Mouse (Mus musculus) hindbrain, postnatal 0 days (tissue): ENCODE measurements at regions not wholly inside any gene's neighbourhood (a gene's known extent, or its start where the extent isn't known, plus 50 kb on each side); places are given as distances from the start of the nearest gene placed in this dataset.

Source experiments
- ATAC-seq: fragments of 200-750 bp; cut with Nextera tagmentation; 2 replicates; pipeline ENCODE4 v1.8.0; 2017; ENCODE audit warnings: mild to moderate bottlenecking, moderate TSS enrichment, moderate library complexity
- DNase-seq: peaks from one replicate; pipeline ENCODE4 v3.0.0-alpha.2; 2015; ENCODE audit warnings: low spot score
- H3K27ac ChIP-seq: fragments of 300-500 bp; sonication (generic); 2 replicates; pipeline ENCODE4 v1.5.1; 2014; ENCODE audit warnings: mild to moderate bottlenecking
- H3K27me3 ChIP-seq: fragments of 300-500 bp; sonication (generic); 2 replicates; pipeline ENCODE4 v1.6.1; 2014; ENCODE audit warnings: low read length, mixed read lengths; ENCODE audit not compliant: insufficient read depth
- H3K36me3 ChIP-seq: fragments of 300-500 bp; sonication (generic); 2 replicates; pipeline ENCODE4 v1.6.1; 2014; ENCODE audit warnings: low read length, mixed read lengths; ENCODE audit not compliant: insufficient read depth
- H3K4me1 ChIP-seq: fragments of 300-500 bp; sonication (generic); 2 replicates; pipeline ENCODE4 v1.6.1; 2014; ENCODE audit warnings: antibody characterized with exemption, low read length, mixed read lengths; ENCODE audit not compliant: insufficient read depth
- H3K4me2 ChIP-seq: fragments of 300-500 bp; sonication (generic); 2 replicates; pipeline ENCODE4 v1.6.1; 2014; ENCODE audit warnings: low read depth, mild to moderate bottlenecking, low read length, moderate library complexity, mixed read lengths
- H3K4me3 ChIP-seq: fragments of 300-500 bp; sonication (generic); 2 replicates; pipeline ENCODE4 v1.5.1; 2014; ENCODE audit warnings: low read length
- H3K9ac ChIP-seq: fragments of 300-500 bp; sonication (generic); replicated peaks from 2 replicates; pipeline ENCODE4 v1.6.1; 2014; ENCODE audit warnings: mild to moderate bottlenecking, low read length, moderate library complexity, mixed read lengths
- H3K9me3 ChIP-seq: fragments of 300-500 bp; sonication (generic); 2 replicates; pipeline ENCODE4 v1.6.1; 2016; ENCODE audit warnings: low read length, mixed read lengths
- CTCF ChIP-seq: IDR thresholded peaks from 2 replicates; pipeline ENCODE4 v1.5.1; 2016; ENCODE audit warnings: antibody characterized with exemption, control low read depth, low read depth
- whole genome bisulfite sequencing: fragments of 180-500 bp; shearing (Covaris S2); extraction: QIAGEN DNeasy Blood & Tissue Kit; methylation state at CpG from one replicate; pipeline ENCODE4 v1.1.7; 2014; 5-methylcytosine and 5-hydroxymethylcytosine counted together

GRCm38 (mm10) chr13:43724161-43724560 lies 60.4 kb upstream of the Cd83 start:
- H3K9ac ChIP-seq = no peak overlapping the region
- TF ChIP-seq CTCF = no peak
- H3K9me3 ChIP-seq = no peaks in the 10 kb centered on the region
- DNase-seq (no peak), ATAC-seq (no peak)
- WGBS = 82% methylated on average over 10 of the region's 10 CpGs
- H3K27ac ChIP-seq = no peak overlapping the region
- no peak overlapping the region for H3K4me2 ChIP-seq
- H3K4me1 ChIP-seq = peaks cover 3% of the 10 kb centered on the region; the same call in 1 of the 2 replicates
- no peak overlapping the region for H3K4me3 ChIP-seq
- no peaks in the 10 kb centered on the region for H3K27me3 ChIP-seq
- no peaks in the 10 kb centered on the region for H3K36me3 ChIP-seq

- ATAC-seq = peak; percentile 50
- 31% methylated on average over 7 of the region's 7 CpGs for WGBS
These were observed 58.9 kb upstream of the Cd83 start for GRCm38 (mm10) chr13:43725698-43726097.

GRCm38 (mm10) chr13:43726895-43727341 lies 57.7 kb upstream of the Cd83 start:
- H3K4me1 ChIP-seq = peaks cover 3% of the 10 kb centered on the region; the same call in 1 of the 2 replicates
- ATAC-seq (peak; percentile 87), DNase-seq (peak; percentile 78)
- no peak overlapping the region for H3K4me2 ChIP-seq
- no peaks in the 10 kb centered on the region for H3K27me3 ChIP-seq
- WGBS = 46% methylated on average over 13 of the region's 13 CpGs
- no peak for TF ChIP-seq CTCF
- no peak overlapping the region for H3K9ac ChIP-seq
- no peaks in the 10 kb centered on the region for H3K36me3 ChIP-seq
- no peak overlapping the region for H3K27ac ChIP-seq
- H3K9me3 ChIP-seq = no peaks in the 10 kb centered on the region
- no peak overlapping the region for H3K4me3 ChIP-seq

More at GRCm38 (mm10) chr13:43725698-43726097, 58.9 kb upstream of the Cd83 start:
- Histone ChIP-seq H3K4me3 (no peak overlapping the region), H3K9ac (no peak overlapping the region), H3K4me2 (no peak overlapping the region), H3K9me3 (no peaks in the 10 kb centered on the region), H3K27me3 (no peaks in the 10 kb centered on the region), H3K27ac (no peak overlapping the region), H3K36me3 (no peaks in the 10 kb centered on the region), H3K4me1 (peaks cover 3% of the 10 kb centered on the region; the same call in 1 of the 2 replicates)
- peak; percentile 83 for DNase-seq
- peak; percentile 95 for TF ChIP-seq CTCF

DNA sequence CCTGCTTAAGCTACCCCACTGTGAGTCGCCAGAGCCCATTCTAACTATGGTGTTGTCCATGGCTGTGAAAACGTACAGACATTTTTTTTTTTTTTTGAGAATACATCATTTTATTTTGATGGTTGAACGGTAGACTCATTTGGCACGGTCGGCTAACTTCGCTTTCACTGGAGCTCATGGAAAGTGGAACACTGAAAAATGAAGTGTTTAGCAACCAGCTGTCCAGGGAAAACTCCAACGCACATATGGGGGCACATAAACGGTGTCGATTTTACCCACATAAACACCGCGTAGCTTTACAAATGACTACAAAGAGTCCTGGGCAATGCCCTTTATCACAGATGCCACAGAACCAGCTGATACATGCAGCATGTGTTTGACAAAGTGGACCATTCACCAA lies 55.0 kb upstream of the Cd83 start:
- WGBS = 72% methylated on average over 11 of the region's 11 CpGs
- DNase-seq = no peak
- no peak overlapping the region for H3K4me3 ChIP-seq
- H3K36me3 ChIP-seq = no peaks in the 10 kb centered on the region
- H3K27ac ChIP-seq = no peak overlapping the region
- no peaks in the 10 kb centered on the region for H3K27me3 ChIP-seq
- H3K9ac ChIP-seq = no peak overlapping the region
- no peak for ATAC-seq
- no peaks in the 10 kb centered on the region for H3K9me3 ChIP-seq
- no peak overlapping the region for H3K4me2 ChIP-seq
- H3K4me1 ChIP-seq = peaks cover 3% of the 10 kb centered on the region; the same call in 1 of the 2 replicates
- no peak for TF ChIP-seq CTCF

GRCm38 (mm10) chr13:43733061-43733460 lies 51.5 kb upstream of the Cd83 start:
- Histone ChIP-seq H3K4me1 (no peaks in the 10 kb centered on the region), H3K36me3 (no peaks in the 10 kb centered on the region), H3K27ac (no peak overlapping the region), H3K4me3 (no peak overlapping the region), H3K9ac (no peak overlapping the region), H3K4me2 (no peak overlapping the region), H3K9me3 (no peaks in the 10 kb centered on the region), H3K27me3 (no peaks in the 10 kb centered on the region)
- no peak for TF ChIP-seq CTCF
- ATAC-seq (peak; percentile 80), DNase-seq (peak; percentile 78)
- WGBS = 47% methylated on average over 10 of the region's 10 CpGs

- Histone ChIP-seq H3K4me3 (no peak overlapping the region), H3K27me3 (no peaks in the 10 kb centered on the region), H3K27ac (peak overlapping the region; percentile 26; the same call in 1 of the 2 replicates), H3K4me2 (peak overlapping the region; percentile 28), H3K9me3 (no peaks in the 10 kb centered on the region), H3K9ac (no peak overlapping the region), H3K36me3 (no peaks in the 10 kb centered on the region), H3K4me1 (no peaks in the 10 kb centered on the region)
- 30% methylated on average over 14 of the region's 14 CpGs for WGBS
- no peak for TF ChIP-seq CTCF
- DNase-seq = peak; percentile 90
- ATAC-seq = no peak; the same call in 1 of the 2 replicates
These were observed 49.9 kb upstream of the Cd83 start for GRCm38 (mm10) chr13:43734641-43735040.
